Mouse (Mus musculus): ENCODE results near the gene Mettl5.

GRCm38 (mm10) chr2:69884581-69884980 is 834 bp downstream of the Mettl5 start:
- no peak for TF ChIP-seq CTCF (IDR thresholded peaks at IDR 0.05; ENCODE audit: extremely low read depth, insufficient read length, insufficient replicate concordance, low read depth, low read length)
- TF ChIP-seq POLR2A (IDR thresholded peaks at IDR 0.05; ENCODE audit: low read depth, low read length) = no peak
